In the genomic region with DNA sequence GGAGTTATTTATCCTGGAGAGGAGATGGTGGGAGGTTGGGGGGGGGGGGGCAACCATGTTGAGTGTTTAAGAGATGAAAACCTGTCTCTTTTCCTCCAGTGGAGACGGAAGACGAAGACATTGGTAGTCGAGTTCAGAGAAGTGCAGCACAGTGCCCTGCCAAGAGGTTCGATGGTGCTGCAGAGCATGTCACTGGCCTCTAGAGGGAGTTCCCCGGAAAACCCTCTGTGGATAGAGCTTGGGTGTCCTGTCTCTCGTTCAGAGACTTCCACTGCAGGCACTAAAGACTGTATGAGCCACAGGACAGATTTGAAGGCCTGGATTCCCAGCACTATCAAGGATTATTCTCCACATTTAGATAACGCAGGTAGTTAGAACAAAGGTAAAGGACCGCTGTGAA, we compare ENCODE assay signal across 8 mouse cellular contexts.
DNase-seq lines count a peak whose midpoint lies in the region; ATAC-seq and TF ChIP-seq lines count a peak whose summit lies in the region.

No protein-coding gene starts in this region.

- 0 out of 2 replicates have a peak, but pooled peaks have one; percentile 33 for ATAC-seq in intestine, postnatal 0 days

- no peak overlapping the region for H3K9ac ChIP-seq in intestine, postnatal 0 days (ENCODE audit: low read depth, low read length)

- H3K9me3 ChIP-seq in intestine, postnatal 0 days (ENCODE audit: control insufficient read depth), result no peaks in the 10 kb centered on the region

- no peak for TF ChIP-seq POLR2A in olfactory bulb, adult 2 months (IDR thresholded peaks at IDR 0.05; ENCODE audit: insufficient read depth, low read depth, low read length)

- WGBS in intestine, postnatal 0 days, result 16% methylated on average over 8 of the region's 8 CpGs
- WGBS in olfactory bulb, adult 2 months, result 17% methylated on average over 8 of the region's 8 CpGs

- DNase-seq in urinary bladder, postnatal 14 days (ENCODE audit: low spot score), result peak; percentile 56
- no peak for DNase-seq in urinary bladder, adult 2 months (ENCODE audit: low spot score)
- peak; percentile 70 to 77 for DNase-seq in cerebellum, postnatal 25 days
- DNase-seq in gastrocnemius, postnatal 25 days, result peak; percentile 46
- DNase-seq in liver, result peak; percentile 46
- DNase-seq in c-Kit-positive CD71-positive TER-119-positive erythroid progenitor cells, embryonic 14.5 days (ENCODE audit: low spot score), result no peak

- peak; percentile 79 for TF ChIP-seq CTCF in intestine, postnatal 0 days (IDR thresholded peaks at IDR 0.05; ENCODE audit: low read depth)
- peak; percentile 65 for TF ChIP-seq CTCF in olfactory bulb, adult 2 months (IDR thresholded peaks at IDR 0.05; ENCODE audit: insufficient read depth, low read depth, low read length)

- H3K27me3 ChIP-seq in intestine, postnatal 0 days (replicated peaks; ENCODE audit: control insufficient read depth, insufficient read depth, low read length), result no peaks in the 10 kb centered on the region

- no peak overlapping the region for H3K27ac ChIP-seq in intestine, postnatal 0 days (ENCODE audit: low read depth, low read length)
- H3K27ac ChIP-seq in olfactory bulb, adult 2 months (ENCODE audit: insufficient read depth, low read depth, low read length), result peak overlapping the region; percentile 18

- H3K4me2 ChIP-seq in intestine, postnatal 0 days (replicated peaks; ENCODE audit: low read depth), result no peak overlapping the region

- H3K36me3 ChIP-seq in intestine, postnatal 0 days (ENCODE audit: control insufficient read depth, insufficient read depth), result no peaks in the 10 kb centered on the region

- H3K4me1 ChIP-seq in intestine, postnatal 0 days (replicated peaks; ENCODE audit: control insufficient read depth, insufficient read depth, low read length), result no peaks in the 10 kb centered on the region
- H3K4me1 ChIP-seq in olfactory bulb, adult 2 months (ENCODE audit: control insufficient read depth, insufficient read depth, low read length), result peaks cover 31% of the 10 kb centered on the region

- no peak overlapping the region for H3K4me3 ChIP-seq in intestine, postnatal 0 days (ENCODE audit: low read depth, low read length)
- no peak overlapping the region for H3K4me3 ChIP-seq in olfactory bulb, adult 2 months (ENCODE audit: insufficient read depth, low read depth, low read length)

Comparison
In these comparisons a context has a peak if more than half of its experiments do, and no peak if none do; other contexts are left out.
1. DNase-seq: peak in urinary bladder, postnatal 14 days (single experiment), cerebellum, postnatal 25 days (2 of 2), gastrocnemius, postnatal 25 days (single experiment) and liver (single experiment); none in urinary bladder, adult 2 months (single experiment) and c-Kit-positive CD71-positive TER-119-positive erythroid progenitor cells, embryonic 14.5 days (single experiment).